Mouse (Mus musculus) bone marrow macrophage, adult 2 months (primary cell): ENCODE data around the gene Marveld2. TPM values are rescaled to one million over a fixed set of nuclear protein-coding genes. Genes with fewer than 3 reads are reported as not detected.

ENCODE experiments used
- H3K27ac ChIP-seq: 2 replicates; pipeline ENCODE4 v1.5.1; 2012; ENCODE audit warnings: low read depth, low read length; ENCODE audit not compliant: insufficient read depth
- H3K4me1 ChIP-seq: 2 replicates; pipeline ENCODE4 v1.6.1; 2012; ENCODE audit warnings: low read length; ENCODE audit not compliant: control insufficient read depth, insufficient read depth
- H3K4me3 ChIP-seq: 2 replicates; pipeline ENCODE4 v1.5.1; 2012; ENCODE audit warnings: mild to moderate bottlenecking, low read length, moderate library complexity; ENCODE audit not compliant: insufficient read depth
- CTCF ChIP-seq: IDR thresholded peaks from 2 replicates; pipeline ENCODE4 v1.5.1; 2012; ENCODE audit warnings: low read depth, mild to moderate bottlenecking, low read length, moderate library complexity
- POLR2A ChIP-seq: IDR thresholded peaks from 2 replicates; pipeline ENCODE4 v1.6.1; 2012; ENCODE audit warnings: mild to moderate bottlenecking, low read depth, low read length, borderline replicate concordance
- polyA plus RNA-seq: library from polyadenylated mRNA; stranded (reverse); fragments of >200 nt; gene quantifications from 2 replicates; pipeline ENCODE4 v1.2.4, GENCODE M21; 2012; ENCODE audit not compliant: missing spikeins, insufficient read depth, insufficient read length

Marveld2 gene
- 0.47 TPM in 1 of 2 replicates, not detected in the other for polyA plus RNA-seq

- H3K27ac ChIP-seq, result no peak within 1 kb of the TSS
- H3K4me3 ChIP-seq, result peak within 1 kb of the TSS; percentile 55
- no peaks in the 10 kb centered on the region for H3K4me1 ChIP-seq
- TF ChIP-seq POLR2A, result no peak
- 0 out of 2 replicates have a peak, but pooled peaks have one; percentile 11 for TF ChIP-seq CTCF
Observed at GRCm38 (mm10) chr13:100616181-100617087, at the start of gene Marveld2. Gene Marveld2 (minus strand): TSS chr13:100616971.

GRCm38 (mm10) chr13:100659864-100660456, 43.2 kb upstream of the Marveld2 start:
- Histone ChIP-seq H3K27ac (no peak overlapping the region), H3K4me3 (no peak overlapping the region), H3K4me1 (peaks cover 4% of the 10 kb centered on the region)
- TF ChIP-seq POLR2A, result no peak
- peak; percentile 69 for TF ChIP-seq CTCF

GRCm38 (mm10) chr13:100658091-100658490, 41.3 kb upstream of the Marveld2 start:
- H3K27ac ChIP-seq, result no peak overlapping the region
- TF ChIP-seq POLR2A, result no peak
- TF ChIP-seq CTCF, result no peak
- H3K4me3 ChIP-seq, result no peak overlapping the region
- peaks cover 7% of the 10 kb centered on the region for H3K4me1 ChIP-seq

- TF ChIP-seq CTCF, result no peak
- no peak for TF ChIP-seq POLR2A
- H3K27ac ChIP-seq, result peak within 1 kb of the TSS; percentile 93
- peaks cover 4% of the 10 kb centered on the region; the same call in 1 of the 2 replicates for H3K4me1 ChIP-seq
- H3K4me3 ChIP-seq, result peak within 1 kb of the TSS; percentile 73
Observed at GRCm38 (mm10) chr13:100651439-100652186, 34.8 kb upstream of the Marveld2 start, which contains the start of gene Taf9. Gene Taf9 (plus strand): TSS chr13:100651579.

GRCm38 (mm10) chr13:100650550-100651438, 34.0 kb upstream of the Marveld2 start, which contains the start of the genes Ak6 and Rad17:
Gene Ak6 (plus strand): TSS chr13:100650979.
Gene Rad17 (minus strand): TSS chr13:100651051.
- peak within 1 kb of the TSS; percentile 73 for H3K4me3 ChIP-seq
- no peak for TF ChIP-seq CTCF
- TF ChIP-seq POLR2A, result no peak
- H3K27ac ChIP-seq, result peak within 1 kb of the TSS; percentile 93
- H3K4me1 ChIP-seq, result peaks cover 2% of the 10 kb centered on the region; the same call in 1 of the 2 replicates

GRCm38 (mm10) chr13:100648223-100648622, 31.5 kb upstream of the Marveld2 start:
- TF ChIP-seq CTCF (no peak), POLR2A (no peak)
- no peak overlapping the region for H3K4me3 ChIP-seq
- no peak overlapping the region for H3K27ac ChIP-seq
- peaks cover under 1% of the 10 kb centered on the region for H3K4me1 ChIP-seq

GRCm38 (mm10) chr13:100642471-100643209, 25.9 kb upstream of the Marveld2 start:
- H3K4me1 ChIP-seq, result peaks cover 6% of the 10 kb centered on the region
- no peak overlapping the region for H3K4me3 ChIP-seq
- peak overlapping the region; percentile 49 for H3K27ac ChIP-seq
- no peak for TF ChIP-seq CTCF

GRCm38 (mm10) chr13:100634106-100634691, 17.4 kb upstream of the Marveld2 start:
- Histone ChIP-seq H3K27ac (no peak overlapping the region), H3K4me3 (no peak overlapping the region), H3K4me1 (no peaks in the 10 kb centered on the region)
- TF ChIP-seq POLR2A (no peak), CTCF (no peak)
